Mouse (Mus musculus) midbrain, embryonic 11.5 days (tissue): ENCODE results near the gene Gemin8. TPM values are rescaled to one million over a fixed set of nuclear protein-coding genes. Genes with fewer than 3 reads are reported as not detected.

Source experiments
- ATAC-seq: fragments of 200-750 bp; cut with Nextera tagmentation; 2 replicates; pipeline ENCODE4 v1.8.0; 2017; ENCODE audit warnings: moderate TSS enrichment, moderate library complexity; ENCODE audit not compliant: low FRiP score
- DNase-seq: peaks from one replicate; pipeline ENCODE4 v3.0.0; 2015; ENCODE audit warnings: low spot score; ENCODE audit errors: missing footprints
- H3K27ac ChIP-seq: fragments of 300-500 bp; sonication (generic); 2 replicates; pipeline ENCODE4 v1.5.1; 2014; ENCODE audit warnings: low read depth, low read length
- H3K27me3 ChIP-seq: fragments of 300-500 bp; sonication (generic); 2 replicates; pipeline ENCODE4 v1.6.1; 2014; ENCODE audit warnings: mild to moderate bottlenecking, low read length, moderate library complexity, mixed read lengths; ENCODE audit not compliant: control insufficient read depth, insufficient read depth
- H3K36me3 ChIP-seq: fragments of 300-500 bp; sonication (generic); 2 replicates; pipeline ENCODE4 v1.6.1; 2014; ENCODE audit warnings: mild to moderate bottlenecking, low read length, moderate library complexity, mixed read lengths; ENCODE audit not compliant: control insufficient read depth, insufficient read depth
- H3K4me1 ChIP-seq: fragments of 300-500 bp; sonication (generic); 2 replicates; pipeline ENCODE4 v1.6.1; 2014; ENCODE audit warnings: low read length; ENCODE audit not compliant: control insufficient read depth, insufficient read depth
- H3K4me2 ChIP-seq: fragments of 300-500 bp; sonication (generic); 2 replicates; pipeline ENCODE4 v1.6.1; 2014; ENCODE audit warnings: mild to moderate bottlenecking, moderate library complexity
- H3K4me3 ChIP-seq: fragments of 300-500 bp; sonication (generic); 2 replicates; pipeline ENCODE4 v1.5.1; 2014; ENCODE audit warnings: low read depth, low read length
- H3K9ac ChIP-seq: fragments of 300-500 bp; sonication (generic); 2 replicates; pipeline ENCODE4 v1.6.1; 2014; ENCODE audit warnings: low read length
- H3K9me3 ChIP-seq: fragments of 300-500 bp; sonication (generic); 2 replicates; pipeline ENCODE4 v1.6.1; 2016; ENCODE audit warnings: low read length; ENCODE audit not compliant: control insufficient read depth
- WGBS: fragments of 180-500 bp; shearing (Covaris S2); extraction: QIAGEN DNeasy Blood & Tissue Kit; methylation state at CpG from one replicate; pipeline ENCODE4 v1.1.7; 2014; 5-methylcytosine and 5-hydroxymethylcytosine counted together
- polyA plus RNA-seq: library from polyadenylated mRNA; unstranded; fragments of >200 nt; fragmentation: Nextera tagmentation; extraction: Ambion mirVana; gene quantifications from 2 replicates; pipeline ENCODE4 v1.2.1, GENCODE M21; 2014

Gene Gemin8
- 16.8 and 19.0 TPM in 2 replicates for polyA plus RNA-seq

GRCm38 (mm10) chrX:166169892-166170799 is at the start of gene Gemin8:
TSS of gene Gemin8 (plus strand) at chrX:166170454.
- H3K27me3 ChIP-seq, result no peaks in the 10 kb centered on the region; the same call in 1 of the 2 replicates
- no peaks in the 10 kb centered on the region for H3K9me3 ChIP-seq
- H3K27ac ChIP-seq, result peak within 1 kb of the TSS; percentile 72
- no peaks in the 10 kb centered on the region for H3K36me3 ChIP-seq
- peak within 1 kb of the TSS; percentile 45 for H3K4me3 ChIP-seq
- 13% methylated on average over 31 of the region's 31 CpGs for WGBS
- peaks cover 3% of the 10 kb centered on the region; the same call in 1 of the 2 replicates for H3K4me1 ChIP-seq
- H3K4me2 ChIP-seq, result peak within 1 kb of the TSS; percentile 42
- peak within 1 kb of the TSS; percentile 61 for H3K9ac ChIP-seq
- ATAC-seq, result peak; percentile 99
- DNase-seq, result peak; percentile 99

GRCm38 (mm10) chrX:166147158-166147846 is 23.0 kb upstream of the Gemin8 start:
- DNase-seq (no peak), ATAC-seq (no peak)
- Histone ChIP-seq H3K9me3 (no peaks in the 10 kb centered on the region), H3K4me3 (no peak overlapping the region), H3K27ac (no peak overlapping the region), H3K4me2 (no peak overlapping the region), H3K4me1 (no peaks in the 10 kb centered on the region), H3K36me3 (no peaks in the 10 kb centered on the region), H3K9ac (no peak overlapping the region), H3K27me3 (no peaks in the 10 kb centered on the region)
- 72% methylated on average over 15 of the region's 15 CpGs for WGBS

GRCm38 (mm10) chrX:166162773-166163172 is 7.5 kb upstream of the Gemin8 start:
- Histone ChIP-seq H3K9ac (no peak overlapping the region), H3K4me1 (no peaks in the 10 kb centered on the region), H3K27me3 (no peaks in the 10 kb centered on the region), H3K4me3 (no peak overlapping the region), H3K9me3 (no peaks in the 10 kb centered on the region), H3K4me2 (no peak overlapping the region), H3K27ac (no peak overlapping the region), H3K36me3 (no peaks in the 10 kb centered on the region)
- DNase-seq (no peak), ATAC-seq (no peak)
- 76% methylated on average over 4 of the region's 4 CpGs for WGBS

GRCm38 (mm10) chrX:166167307-166167706 is 2.9 kb upstream of the Gemin8 start:
- no peaks in the 10 kb centered on the region for H3K9me3 ChIP-seq
- no peak overlapping the region for H3K4me2 ChIP-seq
- no peak overlapping the region for H3K27ac ChIP-seq
- 7% methylated on average over 4 of the region's 4 CpGs for WGBS
- H3K27me3 ChIP-seq, result no peaks in the 10 kb centered on the region
- H3K9ac ChIP-seq, result no peak overlapping the region
- H3K4me3 ChIP-seq, result no peak overlapping the region
- ATAC-seq, result no peak
- no peaks in the 10 kb centered on the region; the same call in 1 of the 2 replicates for H3K4me1 ChIP-seq
- DNase-seq, result peak; percentile 87
- H3K36me3 ChIP-seq, result no peaks in the 10 kb centered on the region

GRCm38 (mm10) chrX:166167923-166168322 is 2.3 kb upstream of the Gemin8 start:
- WGBS, result 48% methylated on average over 3 of the region's 3 CpGs
- H3K9ac ChIP-seq, result no peak overlapping the region
- H3K36me3 ChIP-seq, result no peaks in the 10 kb centered on the region
- H3K27ac ChIP-seq, result no peak overlapping the region
- DNase-seq, result no peak
- H3K27me3 ChIP-seq, result no peaks in the 10 kb centered on the region; the same call in 1 of the 2 replicates
- no peak overlapping the region for H3K4me3 ChIP-seq
- ATAC-seq, result no peak
- no peak overlapping the region for H3K4me2 ChIP-seq
- peaks cover 3% of the 10 kb centered on the region; the same call in 1 of the 2 replicates for H3K4me1 ChIP-seq
- no peaks in the 10 kb centered on the region for H3K9me3 ChIP-seq

DNA sequence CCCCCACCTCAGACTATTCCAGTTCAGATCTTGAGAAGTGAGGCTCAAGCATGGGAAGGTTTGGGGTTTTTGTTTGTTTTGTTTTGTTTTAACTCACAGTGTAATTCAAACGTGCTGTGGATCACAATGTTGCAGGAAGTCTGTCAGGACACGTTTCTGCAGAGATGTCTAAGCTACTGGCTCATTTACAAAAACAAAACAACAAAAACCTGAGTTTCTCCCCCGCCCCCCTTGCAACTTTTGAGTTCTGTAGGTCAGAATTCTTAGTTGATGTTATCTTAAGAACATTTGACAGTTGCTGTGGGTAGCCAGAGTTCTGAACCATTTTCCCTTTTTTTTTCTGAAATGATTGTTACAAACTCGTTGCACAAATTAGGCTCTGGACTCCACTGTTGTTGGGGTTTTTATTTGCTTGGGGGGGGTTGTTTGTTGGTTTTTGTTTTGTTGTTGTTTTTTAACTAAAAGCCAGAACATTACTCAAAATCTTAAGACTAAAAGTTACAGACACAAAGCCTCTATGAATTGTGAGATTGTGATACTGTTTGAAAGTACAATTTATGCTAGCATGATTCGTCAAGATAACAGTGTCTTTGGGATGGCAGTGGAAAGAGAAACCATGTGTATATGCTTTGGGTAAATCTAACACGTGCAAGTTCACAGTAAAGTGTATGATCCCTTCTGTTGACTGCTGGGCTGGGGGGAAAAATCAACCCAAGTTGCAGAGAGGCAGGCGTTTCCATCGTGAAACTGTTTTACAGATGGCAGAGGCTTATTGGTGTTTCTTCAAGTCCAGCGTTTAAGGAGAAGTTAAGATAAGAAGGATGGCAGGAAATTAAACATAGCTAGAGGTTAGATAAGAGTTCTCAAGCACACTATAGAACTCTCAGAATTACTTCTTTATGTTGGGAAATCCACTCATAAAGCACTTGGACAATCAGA is 815 bp downstream of the Gemin8 start:
- H3K27ac ChIP-seq, result peak overlapping the region; percentile 72
- H3K9ac ChIP-seq, result peak overlapping the region; percentile 61
- 39% methylated on average over 9 of the region's 9 CpGs for WGBS
- peak overlapping the region; percentile 42 for H3K4me2 ChIP-seq
- no peaks in the 10 kb centered on the region for H3K36me3 ChIP-seq
- H3K4me1 ChIP-seq, result peaks cover 3% of the 10 kb centered on the region; the same call in 1 of the 2 replicates
- DNase-seq, result no peak
- ATAC-seq, result no peak
- H3K27me3 ChIP-seq, result no peaks in the 10 kb centered on the region; the same call in 1 of the 2 replicates
- peak overlapping the region; percentile 45 for H3K4me3 ChIP-seq
- no peaks in the 10 kb centered on the region for H3K9me3 ChIP-seq

DNA sequence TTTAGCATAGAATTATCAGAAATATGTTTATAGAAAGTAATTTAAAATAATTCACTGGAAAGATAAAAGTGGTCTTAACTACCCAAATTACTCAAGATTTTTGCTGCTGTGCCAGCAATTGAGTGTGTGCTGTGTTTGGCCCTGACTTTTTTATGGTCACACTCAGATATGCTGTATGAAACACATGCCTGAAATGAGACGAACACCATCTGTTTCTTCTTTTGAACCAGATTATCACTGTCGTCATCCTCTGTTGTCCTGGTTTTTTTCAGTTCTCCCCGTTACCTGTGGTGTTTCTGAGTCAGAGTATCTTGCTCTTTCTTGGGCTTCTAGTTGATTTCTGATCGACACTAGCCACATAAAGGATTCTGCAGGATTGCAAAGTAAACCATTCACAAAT is 1.8 kb downstream of the Gemin8 start:
- no peak overlapping the region for H3K4me3 ChIP-seq
- H3K27me3 ChIP-seq, result no peaks in the 10 kb centered on the region; the same call in 1 of the 2 replicates
- no peaks in the 10 kb centered on the region for H3K9me3 ChIP-seq
- H3K9ac ChIP-seq, result no peak overlapping the region
- H3K4me2 ChIP-seq, result no peak overlapping the region
- peaks cover 3% of the 10 kb centered on the region; the same call in 1 of the 2 replicates for H3K4me1 ChIP-seq
- H3K36me3 ChIP-seq, result no peaks in the 10 kb centered on the region
- no peak for DNase-seq
- H3K27ac ChIP-seq, result no peak overlapping the region
- 76% methylated on average over 4 of the region's 4 CpGs for WGBS
- ATAC-seq, result no peak

- Histone ChIP-seq H3K4me3 (no peak overlapping the region), H3K27ac (no peak overlapping the region), H3K27me3 (no peaks in the 10 kb centered on the region; the same call in 1 of the 2 replicates), H3K4me2 (no peak overlapping the region), H3K9ac (no peak overlapping the region), H3K9me3 (no peaks in the 10 kb centered on the region), H3K4me1 (peaks cover 3% of the 10 kb centered on the region; the same call in 1 of the 2 replicates), H3K36me3 (no peaks in the 10 kb centered on the region)
- no peak for ATAC-seq
- no peak for DNase-seq
- 82% methylated on average over 3 of the region's 3 CpGs for WGBS
These were observed 2.4 kb downstream of the Gemin8 start for GRCm38 (mm10) chrX:166172661-166173060.
